Comparison of ENCODE assay signal across 22 mouse cellular contexts in the genomic region with DNA sequence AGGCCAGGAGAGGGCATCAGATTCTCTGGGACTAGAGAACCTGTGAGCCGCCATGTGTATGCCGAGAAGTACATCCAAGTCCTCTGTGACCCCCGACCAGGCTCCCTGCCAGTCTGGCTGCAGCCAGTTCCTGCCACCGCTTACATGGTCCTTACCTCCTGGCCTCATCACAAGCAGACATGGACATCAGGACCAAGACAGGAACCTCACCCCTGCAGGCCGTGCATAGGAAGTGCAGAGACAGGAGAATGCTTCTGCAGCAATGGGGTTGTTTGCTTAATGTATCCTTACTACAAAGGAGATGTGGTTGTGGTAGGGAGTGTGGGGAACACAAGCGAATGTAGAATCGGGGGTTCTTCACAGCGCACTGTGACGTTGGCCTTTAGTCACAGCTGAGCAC. TPM values are rescaled to one million over a fixed set of nuclear protein-coding genes. Genes with fewer than 3 reads are reported as not detected.
DNase-seq lines count a peak whose midpoint lies in the region; ATAC-seq and TF ChIP-seq lines count a peak whose summit lies in the region.
"Had no signal": no experiment of that assay in that cellular context is flagged by ENCODE, and none has a peak within 500 bp of the region (broad histone marks: within the 10 kb centered on the region; RNA-seq: fewer than 3 reads in every experiment).

No protein-coding gene starts in this region.

- H3K4me3 ChIP-seq in intestine, postnatal 0 days (ENCODE audit: low read depth, low read length): no peak overlapping the region
- H3K4me3 ChIP-seq in intestine, embryonic 15.5 days (replicated peaks): no peak overlapping the region
- no peak overlapping the region for H3K4me3 ChIP-seq in lung, adult 2 months (replicated peaks; ENCODE audit: extremely low read depth, low read depth, low read length)
- H3K4me3 ChIP-seq: embryonic facial prominence, embryonic 15.5 days; forebrain, embryonic 10.5 days; heart, embryonic 12.5 days; left cerebral cortex, adult 2 months; limb, embryonic 12.5 days; myocyte; neural tube, embryonic 15.5 days had no signal

- no peaks in the 10 kb centered on the region for H3K4me1 ChIP-seq in intestine, postnatal 0 days (replicated peaks; ENCODE audit: control insufficient read depth, insufficient read depth, low read length)
- no peaks in the 10 kb centered on the region for H3K4me1 ChIP-seq in intestine, embryonic 15.5 days (replicated peaks)
- H3K4me1 ChIP-seq in lung, adult 2 months (ENCODE audit: control insufficient read depth, insufficient read depth, low read length): no peaks in the 10 kb centered on the region; the same call in 1 of the 2 replicates
- H3K4me1 ChIP-seq: embryonic facial prominence, embryonic 15.5 days; limb, embryonic 12.5 days; neural tube, embryonic 15.5 days had no signal

- no peak overlapping the region for H3K27ac ChIP-seq in intestine, postnatal 0 days (ENCODE audit: low read depth, low read length)
- H3K27ac ChIP-seq in intestine, embryonic 15.5 days: no peak overlapping the region
- H3K27ac ChIP-seq: embryonic facial prominence, embryonic 15.5 days; forebrain, embryonic 10.5 days; left cerebral cortex, adult 2 months; limb, embryonic 12.5 days; neural tube, embryonic 15.5 days had no signal

- 86% methylated on average over 9 of the region's 9 CpGs for WGBS in intestine, postnatal 0 days
- 88% methylated on average over 9 of the region's 9 CpGs for WGBS in intestine, embryonic 15.5 days
- 86% methylated on average over 9 of the region's 9 CpGs for WGBS in lung, adult 2 months

- no peak for TF ChIP-seq POLR2A in lung, adult 2 months (IDR thresholded peaks at IDR 0.05; ENCODE audit: borderline replicate concordance, extremely low read depth, low read depth, low read length)

- no peaks in the 10 kb centered on the region for H3K27me3 ChIP-seq in intestine, postnatal 0 days (replicated peaks; ENCODE audit: control insufficient read depth, insufficient read depth, low read length)
- H3K27me3 ChIP-seq in intestine, embryonic 15.5 days (replicated peaks): no peaks in the 10 kb centered on the region
- H3K27me3 ChIP-seq: embryonic facial prominence, embryonic 15.5 days; heart, embryonic 12.5 days; limb, embryonic 12.5 days; neural tube, embryonic 15.5 days; Patski had no signal

- H3K9ac ChIP-seq in intestine, postnatal 0 days (ENCODE audit: low read depth, low read length): no peak overlapping the region
- no peak overlapping the region for H3K9ac ChIP-seq in intestine, embryonic 15.5 days
- H3K9ac ChIP-seq: embryonic facial prominence, embryonic 15.5 days; heart, embryonic 12.5 days; limb, embryonic 12.5 days; neural tube, embryonic 15.5 days had no signal

- peak; percentile 49 for TF ChIP-seq CTCF in intestine, postnatal 0 days (IDR thresholded peaks at IDR 0.05; ENCODE audit: low read depth)
- TF ChIP-seq CTCF in lung, adult 2 months (IDR thresholded peaks at IDR 0.05; ENCODE audit: insufficient read depth, low read length): 0 out of 2 replicates have a peak, but pooled peaks have one; percentile 4

- no peaks in the 10 kb centered on the region for H3K9me3 ChIP-seq in intestine, postnatal 0 days (ENCODE audit: control insufficient read depth)
- H3K9me3 ChIP-seq in intestine, embryonic 15.5 days: no peaks in the 10 kb centered on the region
- H3K9me3 ChIP-seq: embryonic facial prominence, embryonic 15.5 days; forebrain, embryonic 10.5 days; limb, embryonic 12.5 days; neural tube, embryonic 15.5 days had no signal

- no peak for DNase-seq in lung, adult 2 months
- no peak for DNase-seq in lung, postnatal 14 days
- DNase-seq in ES-CJ7 (ENCODE audit: low read depth, low spot score): peak; percentile 49
- no peak for DNase-seq in frontal cortex, postnatal 14 days (ENCODE audit: low spot score in 2 of 2)
- DNase-seq: adrenal gland, postnatal 36 days; cerebellum, adult 9-11 months; gastrocnemius, postnatal 36 days; heart, postnatal 36 days; kidney, adult 9 months; right cerebral cortex, postnatal 25 days had no signal

- H3K36me3 ChIP-seq in intestine, postnatal 0 days (ENCODE audit: control insufficient read depth, insufficient read depth): peaks cover 5% of the 10 kb centered on the region; the same call in 1 of the 2 replicates
- no peaks in the 10 kb centered on the region for H3K36me3 ChIP-seq in intestine, embryonic 15.5 days

- ATAC-seq in intestine, postnatal 0 days: no peak
- ATAC-seq in intestine, embryonic 15.5 days: no peak
- ATAC-seq in granulocyte monocyte progenitor cell, adult 5-6 weeks (replicated peaks; ENCODE audit: poor library complexity, severe bottlenecking): 0 out of 2 replicates have a peak, but pooled peaks have one; percentile 17
- ATAC-seq: hindbrain, embryonic 16.5 days; Patski had no signal

- H3K4me2 ChIP-seq in intestine, postnatal 0 days (replicated peaks; ENCODE audit: low read depth): no peak overlapping the region
- H3K4me2 ChIP-seq in intestine, embryonic 15.5 days (replicated peaks): no peak overlapping the region
- H3K4me2 ChIP-seq: embryonic facial prominence, embryonic 15.5 days; heart, embryonic 12.5 days; limb, embryonic 12.5 days; neural tube, embryonic 15.5 days had no signal

RNA-seq across cellular contexts. Expression of a gene that starts 11.7 kb away (rescaled TPM):
- 171 and 174 TPM in 2 replicates for polyA plus RNA-seq in intestine, postnatal 0 days (2015; fragmentation: Nextera tagmentation; extraction: Ambion mirVana)
- polyA plus RNA-seq in intestine, embryonic 15.5 days (2015; fragmentation: Nextera tagmentation; extraction: Ambion mirVana): 91.3 and 94.3 TPM in 2 replicates
- 164 and 224 TPM in 2 replicates for polyA plus RNA-seq in lung, adult 2 months (2012; rRNA removed)
- 36.7 and 54.4 TPM in 2 replicates for total RNA-seq in granulocyte monocyte progenitor cell, adult 5-6 weeks (2014; fragmentation: Nextera tagmentation)
- total RNA-seq in granulocyte monocyte progenitor cell, adult 5-6 weeks (2017): 5.5 and 9.8 TPM in 2 replicates

RNA-seq across cellular contexts. Expression of a gene that starts 19.4 kb away (rescaled TPM):
- 14.6 and 15.4 TPM in 2 replicates for polyA plus RNA-seq in intestine, postnatal 0 days (2015; fragmentation: Nextera tagmentation; extraction: Ambion mirVana)
- 16.4 and 16.9 TPM in 2 replicates for polyA plus RNA-seq in intestine, embryonic 15.5 days (2015; fragmentation: Nextera tagmentation; extraction: Ambion mirVana)
- polyA plus RNA-seq in lung, adult 2 months (2012; rRNA removed): 8.0 and 8.4 TPM in 2 replicates
- total RNA-seq in granulocyte monocyte progenitor cell, adult 5-6 weeks (2014; fragmentation: Nextera tagmentation): 25.5 and 27.2 TPM in 2 replicates
- total RNA-seq in granulocyte monocyte progenitor cell, adult 5-6 weeks (2017): 19.7 and 23.2 TPM in 2 replicates
